7 mouse cellular contexts compared by ENCODE assay signal in genomic region chr7:111122531-111123130, GRCm38 (mm10). TPM values are rescaled to one million over a fixed set of nuclear protein-coding genes. Genes with fewer than 3 reads are reported as not detected.
DNase-seq lines count a peak whose midpoint lies in the region; ATAC-seq lines count a peak whose summit lies in the region.

No protein-coding gene starts in this region.

- H3K9me3 ChIP-seq in intestine, embryonic 15.5 days = no peaks in the 10 kb centered on the region
- H3K9me3 ChIP-seq in midbrain, embryonic 10.5 days (replicated peaks) = no peaks in the 10 kb centered on the region

- H3K27ac ChIP-seq in intestine, embryonic 15.5 days = peak overlapping the region; percentile 96
- H3K27ac ChIP-seq in midbrain, embryonic 10.5 days (replicated peaks) = peak overlapping the region; percentile 99

- H3K4me1 ChIP-seq in intestine, embryonic 15.5 days (replicated peaks) = peaks cover 5% of the 10 kb centered on the region; the same call in 1 of the 2 replicates
- peaks cover 17% of the 10 kb centered on the region for H3K4me1 ChIP-seq in midbrain, embryonic 10.5 days

- peak; percentile 100 for ATAC-seq in intestine, embryonic 15.5 days

- no peaks in the 10 kb centered on the region for H3K36me3 ChIP-seq in intestine, embryonic 15.5 days
- peaks cover 18% of the 10 kb centered on the region for H3K36me3 ChIP-seq in midbrain, embryonic 10.5 days

- WGBS in intestine, embryonic 15.5 days = under 1% methylated on average over 44 of the region's 44 CpGs
- under 1% methylated on average over 44 of the region's 44 CpGs for WGBS in midbrain, embryonic 10.5 days

- intact Hi-C loops in gastrocnemius, postnatal 36 days (cut with DNase I) = loop anchor here (2.0 kb wide), 2 partner anchors 34 to 40 kb away; partner anchors contain the start of gene Eif4g2
- intact Hi-C loops in left cerebral cortex, postnatal 25 days (cut with DNase I) = loop anchor here (1.0 to 2.0 kb wide), 2 partner anchors 36 to 39 kb away; partner anchors contain the start of gene Eif4g2

- peak; percentile 98 for DNase-seq in adrenal gland, adult 2 months
- peak; percentile 95 for DNase-seq in embryo, embryonic 11.5 days (ENCODE audit: low read depth, low spot score)
- peak; percentile 96 for DNase-seq in gastrocnemius, postnatal 36 days
- peak; percentile 98 for DNase-seq in left cerebral cortex, postnatal 25 days (ENCODE audit: low spot score in 2 of 2)
- peak; percentile 97 for DNase-seq in midbrain, embryonic 10.5 days (ENCODE audit: low spot score)
- peak; percentile 92 for DNase-seq in right cerebral cortex, postnatal 4 days

- peak overlapping the region; percentile 51 for H3K4me3 ChIP-seq in intestine, embryonic 15.5 days (replicated peaks)
- H3K4me3 ChIP-seq in midbrain, embryonic 10.5 days = peak overlapping the region; percentile 74

- peak overlapping the region; percentile 89 for H3K4me2 ChIP-seq in intestine, embryonic 15.5 days (replicated peaks)

- no peaks in the 10 kb centered on the region for H3K27me3 ChIP-seq in intestine, embryonic 15.5 days (replicated peaks)
- H3K27me3 ChIP-seq in midbrain, embryonic 10.5 days (ENCODE audit: low read depth, poor library complexity, severe bottlenecking) = no peaks in the 10 kb centered on the region

- H3K9ac ChIP-seq in intestine, embryonic 15.5 days = peak overlapping the region; percentile 79

RNA-seq across cellular contexts. Expression of gene Eif4g2, which starts 39.8 kb away (rescaled TPM):
- total RNA-seq in adrenal gland, adult 2 months (2021) = 1,000 to 10,000 TPM in 1 of 2 experiments, 100 to 1,000 TPM in 1; 881 to 1,038 TPM
- polyA plus RNA-seq in adrenal gland, adult 2 months (2012; rRNA removed) = 16.9 and 25.6 TPM in 2 replicates
- total RNA-seq in gastrocnemius, postnatal 36 days (2021) = 100 to 1,000 TPM; 625 to 714 TPM
- 632 and 726 TPM in 2 replicates for polyA plus RNA-seq in intestine, embryonic 15.5 days (2015; fragmentation: Nextera tagmentation; extraction: Ambion mirVana)
- 100 to 1,000 TPM; 667 to 689 TPM for total RNA-seq in left cerebral cortex, postnatal 25 days (2021)
- 1,390 and 1,545 TPM in 2 replicates for polyA plus RNA-seq in midbrain, embryonic 10.5 days (2016; fragmentation: Nextera tagmentation; extraction: Ambion mirVana)

Comparison
In these comparisons a context has a peak if more than half of its experiments do, and no peak if none do; other contexts are left out.
1. Peak in every context shown above with its lines: DNase-seq, ATAC-seq, H3K4me3 ChIP-seq and H3K27ac ChIP-seq.